Mouse (Mus musculus) cerebellum, adult 2 months (tissue): ENCODE measurements around the gene Lpcat3.

Experiments
- CTCF ChIP-seq: fragments of 200-500 bp; IDR thresholded peaks from 2 replicates; pipeline ENCODE4 v1.5.1; 2011; ENCODE audit warnings: low read depth, mild to moderate bottlenecking, control low read depth, low read length, moderate library complexity, borderline replicate concordance; ENCODE audit not compliant: insufficient read depth
- POLR2A ChIP-seq: fragments of 200-500 bp; IDR thresholded peaks from 2 replicates; pipeline ENCODE4 v1.6.1; 2011; ENCODE audit warnings: low read length, control low read depth, borderline replicate concordance; ENCODE audit not compliant: insufficient read depth

- TF ChIP-seq CTCF (no peak), POLR2A (no peak)
These were observed 36.5 kb downstream of the Lpcat3 start for GRCm38 (mm10) chr6:124699366-124699765.
